Mouse (Mus musculus): ENCODE results near the gene Plekha5. TPM values are rescaled to one million over a fixed set of nuclear protein-coding genes. Genes with fewer than 3 reads are reported as not detected.
A peak's percentile ranks its signal among the peaks of the same experiment; 100 is the strongest.
"Not testable (repeated sequence)": the region's sequence is repeated elsewhere in the genome, so short reads cannot be mapped to it uniquely, and the experiment has no call there.

The Plekha5 gene
- total RNA-seq, 2 experiments from 2014 or later, result 2.9 to 14.2 TPM

DNA sequence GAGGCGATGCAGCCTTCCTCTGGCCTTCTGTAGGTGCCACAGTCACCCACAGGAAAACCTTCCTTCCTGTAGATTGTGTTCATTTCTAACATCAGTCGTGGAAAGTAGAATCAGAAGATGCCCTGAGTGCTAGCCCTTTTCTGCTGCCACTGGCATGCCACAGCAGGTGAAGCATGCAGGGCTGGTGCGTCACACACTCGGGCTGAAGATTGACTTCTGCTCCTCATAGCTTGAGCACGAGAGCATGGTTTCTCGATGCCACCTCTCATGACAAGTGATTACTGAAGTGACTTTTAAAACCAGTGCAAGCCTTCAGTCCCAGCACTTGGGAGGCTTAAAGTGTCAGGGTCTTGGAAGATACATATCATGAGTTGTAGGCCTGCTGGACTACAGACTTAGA is 135.6 kb downstream of the Plekha5 start:
- ATAC-seq (replicated peaks; ENCODE audit: low FRiP score, low TSS enrichment, poor library complexity, severe bottlenecking), result no peak

DNA sequence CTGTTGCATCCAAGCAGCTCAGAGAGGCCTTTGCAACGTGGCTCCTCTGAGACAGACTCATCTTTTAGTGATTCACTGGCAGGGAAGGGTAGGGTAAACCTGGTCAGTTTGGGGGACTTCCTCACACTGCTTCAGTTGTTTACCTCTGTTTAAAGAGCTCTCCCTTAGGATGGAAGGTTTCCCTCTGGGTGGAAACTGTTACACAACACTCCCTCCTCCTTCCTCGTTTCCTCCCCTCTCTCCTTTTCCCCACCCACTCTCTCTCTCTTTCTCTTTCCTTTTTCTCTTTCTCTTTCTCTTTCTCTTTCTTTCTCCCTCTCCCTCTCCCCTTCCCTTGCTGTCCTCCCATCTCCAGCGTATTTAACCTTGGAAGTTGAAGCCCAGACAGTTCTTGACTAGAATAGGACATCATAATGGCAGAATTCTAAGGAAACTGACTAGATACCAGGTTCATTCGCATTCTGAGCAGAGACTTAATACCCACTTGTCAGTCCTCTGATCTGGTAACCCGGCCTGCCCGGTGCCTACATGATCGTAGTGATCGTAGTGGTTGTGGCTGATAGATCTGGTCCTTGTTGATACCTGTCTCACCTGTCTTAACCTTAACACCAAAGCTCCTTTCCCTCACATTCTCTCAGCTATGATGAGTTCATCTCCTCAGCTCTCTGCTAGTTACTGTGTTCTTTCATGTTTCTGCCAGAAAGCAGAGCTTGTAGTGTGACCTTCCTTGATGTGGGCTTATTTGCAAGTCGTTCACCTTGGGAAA is 137.5 kb downstream of the Plekha5 start:
- no peak for ATAC-seq (replicated peaks; ENCODE audit: low FRiP score, low TSS enrichment, poor library complexity, severe bottlenecking)

DNA sequence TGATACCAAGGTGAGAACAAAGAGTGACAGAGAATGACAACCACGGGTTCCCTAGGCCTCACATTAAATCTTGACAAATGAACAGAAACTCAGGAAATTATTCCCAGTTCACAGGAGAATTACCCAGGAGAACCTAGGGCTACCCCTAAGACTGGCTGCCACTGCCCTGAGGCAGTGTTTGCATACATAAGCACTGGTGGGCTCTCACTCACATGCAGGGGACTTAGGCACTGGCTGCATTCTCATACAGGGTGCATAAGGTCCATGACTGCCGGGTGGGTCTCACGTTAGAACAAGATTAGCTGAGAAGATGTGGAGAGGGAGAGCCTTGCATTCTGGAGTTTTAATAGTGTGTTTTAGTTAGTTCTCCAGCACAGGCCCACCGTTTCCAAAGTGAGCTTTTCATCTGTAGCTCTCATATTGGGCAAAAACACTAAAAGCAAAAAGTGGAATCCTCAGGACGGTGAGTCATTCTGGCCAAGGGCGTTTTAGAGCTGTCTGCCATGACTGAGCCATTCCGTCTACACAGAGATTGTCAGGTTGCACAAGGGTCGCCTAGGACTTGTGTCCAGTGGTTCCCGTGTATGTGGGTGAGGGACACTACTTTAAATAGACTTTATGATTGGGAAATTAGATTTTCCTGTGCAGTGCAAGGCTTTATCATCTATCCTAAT is 138.2 kb downstream of the Plekha5 start:
- no peak for ATAC-seq (replicated peaks; ENCODE audit: low FRiP score, low TSS enrichment, poor library complexity, severe bottlenecking)

DNA sequence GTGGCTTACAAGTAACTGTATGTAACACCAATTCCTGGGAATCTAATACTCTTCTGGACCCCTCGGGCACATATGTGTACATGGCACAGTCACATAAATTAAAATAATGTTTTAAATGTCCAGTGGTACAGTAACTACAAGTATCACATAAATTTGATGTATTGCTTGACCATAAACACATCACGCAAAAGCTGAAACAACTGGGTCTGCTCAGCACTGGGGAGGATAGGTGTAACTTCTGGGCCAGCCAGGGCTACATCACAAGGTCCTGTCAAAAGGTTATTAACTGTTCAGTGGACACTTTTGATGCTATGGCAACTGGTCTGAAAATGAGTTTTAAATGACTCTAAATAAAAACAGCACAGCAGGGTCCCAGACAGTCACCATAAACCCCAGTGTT is 143.3 kb downstream of the Plekha5 start:
- ATAC-seq (replicated peaks; ENCODE audit: low FRiP score, low TSS enrichment, poor library complexity, severe bottlenecking), result no peak

DNA sequence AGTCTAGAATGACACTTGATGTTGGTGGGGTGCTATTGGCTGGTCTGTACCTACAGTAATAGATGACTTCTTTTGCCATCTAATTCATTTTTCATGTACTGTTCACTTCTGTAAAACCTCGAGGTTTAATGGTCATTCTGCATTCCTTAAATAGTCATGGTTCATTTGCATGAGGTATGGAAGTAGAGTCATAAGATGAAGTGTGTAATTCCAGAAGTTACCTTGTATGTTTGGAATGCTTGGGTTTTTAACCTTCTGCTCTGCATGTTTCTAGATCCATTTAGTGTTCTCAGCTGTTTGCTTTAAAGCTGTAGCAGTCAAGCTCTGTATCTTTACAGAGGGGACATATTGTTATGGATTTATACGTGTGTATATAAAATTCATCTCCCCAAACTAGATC is 144.0 kb downstream of the Plekha5 start:
- ATAC-seq (replicated peaks; ENCODE audit: low FRiP score, low TSS enrichment, poor library complexity, severe bottlenecking), result no peak

DNA sequence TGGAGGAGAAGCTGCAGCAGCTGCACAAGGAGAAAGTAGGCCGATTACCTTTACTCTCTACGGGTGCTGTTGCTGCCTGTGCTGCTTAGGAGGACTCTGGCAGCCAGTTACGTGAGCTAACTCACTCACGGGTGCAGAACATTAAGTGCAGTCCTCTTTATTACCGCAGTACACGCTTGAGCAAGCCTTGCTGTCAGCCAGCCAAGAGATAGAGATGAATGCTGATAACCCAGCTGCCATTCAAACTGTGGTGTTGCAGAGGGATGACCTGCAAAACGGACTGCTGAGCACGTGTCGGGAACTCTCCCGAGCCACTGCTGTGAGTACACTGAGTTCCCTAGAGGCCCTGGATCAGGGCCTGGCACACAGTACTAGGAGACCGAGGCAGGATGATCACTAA is 146.3 kb downstream of the Plekha5 start:
- ATAC-seq (replicated peaks; ENCODE audit: low FRiP score, low TSS enrichment, poor library complexity, severe bottlenecking), result peak; percentile 54

DNA sequence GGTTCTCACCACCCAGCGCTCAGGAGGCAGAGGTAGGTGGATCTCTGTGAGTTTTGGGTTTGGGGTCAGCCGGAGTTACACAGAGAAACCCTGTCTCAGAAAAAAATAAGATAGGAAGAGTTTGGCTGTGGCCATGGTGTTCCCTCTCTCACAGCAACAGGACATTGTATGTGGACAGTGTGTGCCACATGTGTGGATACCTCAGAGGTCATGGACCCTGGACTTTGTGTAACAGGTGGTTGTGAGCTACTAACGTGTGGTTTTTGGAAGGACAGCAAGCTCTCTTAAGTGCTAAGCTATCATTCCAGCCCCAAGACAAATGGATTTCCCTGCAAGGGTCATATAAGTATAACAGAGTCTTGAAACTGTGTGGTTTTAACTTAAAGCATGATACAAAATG is 151.1 kb downstream of the Plekha5 start:
- ATAC-seq (replicated peaks; ENCODE audit: low FRiP score, low TSS enrichment, poor library complexity, severe bottlenecking), result no peak

DNA sequence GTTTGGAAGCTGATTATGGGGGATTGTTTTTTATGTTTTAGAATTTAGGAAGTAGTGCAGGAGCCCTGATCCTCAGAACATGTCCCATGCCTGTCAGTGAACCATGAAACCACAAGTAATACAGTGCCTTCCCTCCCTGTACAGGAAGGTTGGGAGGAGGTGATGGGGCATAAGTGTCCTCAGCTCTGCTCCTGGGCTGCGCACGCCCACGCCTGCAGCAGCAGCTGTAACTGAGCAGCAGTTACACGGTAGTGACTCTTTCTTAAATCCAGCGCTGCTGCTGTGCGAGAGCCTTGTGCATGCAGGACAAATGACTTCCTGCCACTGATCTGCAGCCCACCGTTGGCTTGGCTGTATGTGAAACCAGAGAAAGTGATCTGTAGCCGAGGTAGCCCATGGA is 152.3 kb downstream of the Plekha5 start:
- 0 out of 2 replicates have a peak, but pooled peaks have one; percentile 8 for ATAC-seq (replicated peaks; ENCODE audit: low FRiP score, low TSS enrichment, poor library complexity, severe bottlenecking)

DNA sequence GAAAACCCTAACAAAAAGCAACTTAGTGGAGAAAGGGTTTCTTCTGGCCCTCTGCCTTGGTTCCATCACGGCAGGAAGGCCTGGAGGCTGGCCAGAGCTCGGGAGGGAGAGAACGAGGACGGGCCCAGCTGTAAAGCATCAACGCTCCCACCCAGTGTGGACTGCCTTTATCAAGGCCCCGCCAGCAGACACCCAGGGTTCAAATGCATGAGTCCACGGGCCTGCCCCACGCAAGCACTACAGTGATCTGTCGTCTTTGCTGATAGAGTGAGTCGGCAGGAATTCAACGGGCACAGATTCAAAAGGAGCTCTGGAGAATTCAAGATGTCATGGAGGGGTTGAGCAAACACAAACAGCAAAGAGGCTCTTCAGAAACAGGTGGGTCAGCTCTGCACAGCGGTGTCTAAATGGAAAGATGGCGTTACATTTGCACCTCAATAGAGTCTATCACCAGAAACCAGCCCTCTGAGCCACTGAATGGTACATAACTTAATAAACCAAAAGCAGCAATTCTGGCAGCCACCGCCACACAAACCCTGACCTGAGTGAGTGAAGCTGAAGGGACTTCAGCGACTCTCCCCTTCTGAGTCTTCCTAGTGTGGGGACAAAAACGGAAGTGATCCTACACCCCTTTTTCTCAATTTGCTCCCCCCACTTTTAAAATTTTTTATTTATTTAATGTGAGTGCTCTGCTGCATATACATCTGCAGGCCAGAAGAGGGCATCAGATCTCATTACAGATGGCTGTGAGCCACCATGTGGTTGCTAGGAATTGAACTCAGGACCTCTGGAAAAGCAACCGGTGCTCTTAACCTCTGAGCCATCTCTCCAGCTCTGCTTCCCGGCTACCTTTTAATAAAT is 153.3 kb downstream of the Plekha5 start:
- ATAC-seq (replicated peaks; ENCODE audit: low FRiP score, low TSS enrichment, poor library complexity, severe bottlenecking), result peak; percentile 28

DNA sequence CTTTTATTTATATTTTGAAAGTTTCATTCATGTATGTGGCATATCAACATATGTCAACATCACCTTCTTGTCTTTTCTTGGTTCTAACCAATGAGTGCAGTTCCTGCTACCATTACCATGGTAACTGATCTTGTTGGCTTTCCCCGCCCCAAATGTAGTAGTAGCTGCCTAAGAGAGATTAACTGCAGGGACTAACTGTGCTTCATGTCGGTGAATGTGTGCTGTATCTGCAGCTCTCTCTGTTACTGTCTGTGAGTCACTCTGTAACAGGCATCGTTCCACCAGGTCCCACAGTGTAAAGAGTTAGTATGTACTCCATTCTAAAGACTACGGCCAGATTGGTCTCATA is 153.9 kb downstream of the Plekha5 start:
- peak; percentile 86 for ATAC-seq (replicated peaks; ENCODE audit: low FRiP score, low TSS enrichment, poor library complexity, severe bottlenecking)

DNA sequence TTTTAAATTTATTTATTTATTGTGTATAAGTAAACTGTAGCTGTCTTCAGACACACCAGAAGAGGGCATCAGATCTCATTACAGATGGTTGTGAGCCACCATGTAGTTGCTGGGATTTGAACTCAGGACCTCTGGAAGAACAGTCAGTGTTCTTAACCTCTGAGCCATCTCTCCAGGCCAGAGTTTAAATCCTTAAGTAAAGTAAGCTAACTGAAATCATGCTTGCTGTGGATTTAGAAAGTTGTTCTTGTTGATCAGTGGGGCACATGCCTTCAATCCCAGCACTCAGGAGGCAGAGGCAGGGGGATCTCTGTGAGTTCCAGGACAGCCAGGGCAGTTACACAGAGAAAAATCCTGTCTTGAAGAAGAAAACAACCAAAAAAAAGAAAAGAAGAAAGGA is 155.1 kb downstream of the Plekha5 start:
- ATAC-seq (replicated peaks; ENCODE audit: low FRiP score, low TSS enrichment, poor library complexity, severe bottlenecking), result not testable (repeated sequence)

DNA sequence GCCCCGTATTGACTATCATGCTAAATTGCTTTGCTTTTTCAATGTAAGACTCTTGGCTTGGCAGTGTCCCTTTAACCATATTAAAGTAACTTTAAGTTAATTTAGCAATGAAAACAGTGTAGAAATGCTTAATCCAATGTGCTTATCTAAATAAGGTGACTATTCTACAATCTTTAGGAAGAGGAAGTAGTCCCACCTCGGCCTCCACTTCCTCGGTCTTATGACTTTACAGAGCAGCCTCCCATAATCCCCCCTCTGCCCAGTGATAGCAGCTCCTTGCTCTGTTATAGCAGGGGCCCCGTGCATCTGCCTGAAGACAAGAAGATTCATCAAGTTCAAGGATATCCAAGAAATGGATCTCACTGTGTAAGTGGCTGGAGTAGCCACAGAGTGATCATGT is 156.3 kb downstream of the Plekha5 start:
- ATAC-seq (replicated peaks; ENCODE audit: low FRiP score, low TSS enrichment, poor library complexity, severe bottlenecking), result no peak

DNA sequence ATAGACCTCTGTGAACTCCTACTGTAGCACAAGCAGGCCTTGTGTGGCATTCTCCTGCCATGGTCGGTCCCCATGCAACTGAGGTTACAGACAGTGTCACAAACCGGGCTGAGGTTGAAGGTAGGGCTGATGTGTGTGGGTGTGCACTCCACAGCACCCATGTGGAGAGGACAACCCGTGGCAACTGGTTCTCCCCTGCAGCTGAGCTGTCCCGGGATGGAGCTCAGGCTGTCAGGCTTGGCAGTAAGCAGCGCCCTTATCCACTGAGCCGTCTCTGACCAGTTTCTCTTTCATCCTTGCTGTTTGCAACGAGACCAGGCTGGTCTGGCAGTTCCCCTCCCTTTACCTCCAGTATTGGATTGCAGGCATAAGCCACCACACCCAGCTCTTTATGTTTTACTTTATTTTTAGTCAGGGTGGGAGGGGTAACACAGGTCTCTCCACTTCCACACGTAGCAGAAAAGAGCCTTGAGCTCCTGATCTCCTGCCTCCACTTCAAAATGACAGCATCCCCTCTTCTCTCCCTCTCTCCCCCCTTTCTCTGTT is 162.9 kb downstream of the Plekha5 start:
- no peak for ATAC-seq (replicated peaks; ENCODE audit: low FRiP score, low TSS enrichment, poor library complexity, severe bottlenecking)

DNA sequence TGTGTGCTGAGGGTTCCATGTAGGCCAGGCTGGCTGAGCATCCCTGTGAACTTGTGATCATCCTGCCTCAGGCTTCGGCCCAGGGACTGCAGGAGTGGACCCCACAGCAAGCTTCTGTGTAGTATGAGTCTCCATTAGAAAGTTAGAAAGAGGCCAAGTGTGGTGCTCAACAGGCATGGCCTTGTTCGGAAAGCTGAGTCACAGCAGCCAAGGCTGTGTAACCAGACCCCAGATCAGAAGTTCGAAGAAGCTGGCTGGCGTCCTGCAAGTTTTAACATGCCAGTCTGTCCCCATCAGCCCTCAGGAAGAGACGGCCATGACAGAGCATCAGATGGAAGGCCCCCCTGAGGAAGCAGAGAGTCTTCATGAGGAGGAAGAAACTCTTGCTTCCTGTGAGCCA is 167.5 kb downstream of the Plekha5 start:
- no peak for ATAC-seq (replicated peaks; ENCODE audit: low FRiP score, low TSS enrichment, poor library complexity, severe bottlenecking)

DNA sequence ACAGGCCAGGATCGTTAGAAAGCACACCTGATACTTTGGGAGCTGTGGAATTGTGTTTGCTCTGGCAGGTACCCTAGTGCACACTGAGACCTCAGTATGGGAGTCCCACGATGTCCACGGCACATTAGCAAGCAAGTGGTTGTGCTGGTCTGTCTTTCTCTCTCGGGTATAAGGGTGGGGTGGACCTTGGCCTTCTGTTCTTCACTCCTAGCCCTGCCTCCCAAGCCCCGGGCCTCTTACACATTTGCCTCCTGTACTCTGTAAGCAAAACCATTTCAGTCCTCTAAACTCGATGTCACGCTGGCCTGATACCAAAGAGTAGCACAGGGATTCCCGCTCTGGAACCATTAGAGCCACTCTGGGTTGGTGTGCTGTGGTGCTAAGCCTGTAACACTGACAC is 168.9 kb downstream of the Plekha5 start:
- no peak for ATAC-seq (replicated peaks; ENCODE audit: low FRiP score, low TSS enrichment, poor library complexity, severe bottlenecking)

DNA sequence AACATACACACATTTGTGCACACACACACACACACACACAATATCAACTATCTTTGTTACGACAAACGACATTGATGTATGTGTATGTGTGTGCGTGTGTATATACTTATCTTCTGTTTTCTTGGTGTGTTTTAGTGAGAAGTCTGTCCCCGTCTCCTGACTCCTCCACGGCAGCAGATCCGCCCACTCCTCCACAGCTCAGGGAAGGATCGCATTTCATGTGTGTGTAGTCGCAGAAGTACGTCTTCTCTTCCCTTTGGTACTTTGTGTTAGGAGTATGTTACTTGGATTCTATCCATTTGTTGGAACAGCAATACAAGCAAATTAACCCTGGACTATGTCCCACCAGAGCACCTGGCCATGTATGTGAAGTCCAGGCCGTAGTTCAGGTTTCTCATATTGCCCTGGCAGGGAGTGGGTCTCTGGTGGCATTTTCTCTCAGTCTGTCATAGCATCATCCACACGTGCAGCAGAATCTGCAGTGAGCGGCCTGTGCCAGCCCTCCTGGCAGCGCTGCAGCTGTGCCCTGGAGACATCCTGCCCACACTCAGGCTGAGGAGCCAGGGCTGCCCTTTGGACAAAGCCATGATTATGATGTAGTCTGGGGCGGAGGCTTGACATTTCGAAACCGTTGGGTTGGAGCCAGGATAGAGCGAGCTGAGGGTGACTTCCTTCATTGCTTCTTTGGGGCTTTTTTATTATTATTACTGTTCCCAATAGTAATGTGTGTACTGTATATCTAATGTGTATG is 169.7 kb downstream of the Plekha5 start:
- no peak for ATAC-seq (replicated peaks; ENCODE audit: low FRiP score, low TSS enrichment, poor library complexity, severe bottlenecking)

DNA sequence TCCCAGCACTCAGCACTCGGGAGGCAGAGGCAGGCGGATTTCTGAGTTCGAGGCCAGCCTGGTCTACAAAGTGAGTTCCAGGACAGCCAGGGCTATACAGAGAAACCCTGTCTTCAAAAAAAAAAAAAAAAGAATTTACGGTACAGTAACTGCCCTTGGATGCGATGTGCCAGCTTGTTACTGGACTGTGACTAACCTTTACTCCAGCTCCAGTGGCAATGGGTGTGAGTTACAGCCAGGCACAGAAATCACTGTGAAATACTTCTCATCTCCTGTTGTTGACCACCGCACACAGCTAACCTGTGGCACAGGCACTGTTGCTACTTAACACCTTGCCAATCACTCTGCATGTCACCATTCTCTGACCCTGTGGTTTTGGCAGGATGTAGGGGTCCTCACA is 171.7 kb downstream of the Plekha5 start:
- ATAC-seq (replicated peaks; ENCODE audit: low FRiP score, low TSS enrichment, poor library complexity, severe bottlenecking), result not testable (repeated sequence)

DNA sequence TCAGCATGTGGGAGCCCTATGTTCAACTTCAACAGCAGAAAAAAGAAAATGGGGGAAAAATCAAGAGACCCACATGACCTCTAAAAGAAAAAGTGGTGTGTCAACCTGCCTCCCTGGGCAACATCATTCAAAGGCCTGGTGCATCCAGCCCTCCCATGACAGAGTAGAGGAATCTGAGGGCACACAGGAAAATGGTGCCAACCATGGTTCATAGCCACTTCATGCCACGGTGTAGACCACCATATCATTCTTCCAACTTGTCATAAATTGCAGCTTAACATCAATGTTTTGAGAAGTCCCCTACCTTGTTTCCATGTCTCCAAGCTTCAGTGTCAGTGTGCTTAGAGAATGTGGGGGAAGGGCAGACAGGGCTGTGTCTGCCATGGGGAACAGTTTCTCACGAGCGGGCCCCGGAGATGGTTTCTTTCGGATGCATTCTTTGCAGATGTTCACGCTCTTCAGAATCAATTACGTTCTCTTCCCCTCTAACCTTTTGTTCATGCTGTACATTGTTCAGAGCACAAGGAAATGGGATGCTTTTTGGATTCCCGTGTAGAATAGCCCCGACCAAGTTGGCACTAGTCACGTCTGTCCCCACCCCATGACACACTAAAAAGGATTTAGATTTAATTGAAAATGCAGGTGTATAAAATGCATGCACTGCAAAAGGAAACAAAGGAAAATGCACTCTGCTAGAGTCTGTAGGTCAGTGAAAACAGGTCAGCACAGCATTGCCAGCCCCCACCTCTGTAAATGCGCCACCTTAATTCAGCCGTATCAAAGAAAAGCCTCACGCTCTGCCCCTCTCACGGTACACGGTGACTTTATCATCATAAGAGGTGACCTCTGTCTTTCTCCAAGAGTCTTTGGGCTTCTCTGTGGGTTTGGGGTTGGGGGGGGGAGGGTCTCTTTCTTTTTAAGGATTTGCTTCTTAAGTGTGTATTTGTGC is 173.8 kb downstream of the Plekha5 start:
- ATAC-seq (replicated peaks; ENCODE audit: low FRiP score, low TSS enrichment, poor library complexity, severe bottlenecking), result no peak

Data from megakaryocyte-erythroid progenitor cell, adult 5-6 weeks (primary cell).